Mouse (Mus musculus) heart, postnatal 0 days (tissue): Measurements from ENCODE around the gene Lhfpl2. TPM values are rescaled to one million over a fixed set of nuclear protein-coding genes. Genes with fewer than 3 reads are reported as not detected.
A peak's percentile ranks its signal among the peaks of the same experiment; 100 is the strongest.

Experiments used
- ATAC-seq: fragments of 200-750 bp; cut with Nextera tagmentation; 2 replicates; pipeline ENCODE4 v1.8.0; 2017; ENCODE audit warnings: low read depth, moderate number of reproducible peaks, moderate library complexity; ENCODE audit not compliant: insufficient read depth
- DNase-seq: peaks from one replicate; pipeline ENCODE4 v3.0.0-alpha.2; 2016; ENCODE audit warnings: low spot score
- H3K27ac ChIP-seq: fragments of 300-500 bp; sonication (generic); 2 replicates; pipeline ENCODE4 v1.5.1; 2014; ENCODE audit warnings: low read depth, mild to moderate bottlenecking
- H3K27me3 ChIP-seq: fragments of 300-500 bp; sonication (generic); 2 replicates; pipeline ENCODE4 v1.6.1; 2014; ENCODE audit warnings: low read length, mixed read lengths; ENCODE audit not compliant: control insufficient read depth, insufficient read depth
- H3K36me3 ChIP-seq: fragments of 300-500 bp; sonication (generic); replicated peaks from 2 replicates; pipeline ENCODE4 v1.6.1; 2014; ENCODE audit warnings: low read length, mixed read lengths; ENCODE audit not compliant: control insufficient read depth, insufficient read depth
- H3K4me1 ChIP-seq: fragments of 300-500 bp; sonication (generic); 2 replicates; pipeline ENCODE4 v1.6.1; 2014; ENCODE audit warnings: antibody characterized with exemption; ENCODE audit not compliant: control insufficient read depth, insufficient read depth
- H3K4me2 ChIP-seq: fragments of 300-500 bp; sonication (generic); 2 replicates; pipeline ENCODE4 v1.6.1; 2014; ENCODE audit warnings: low read depth, mild to moderate bottlenecking, low read length, moderate library complexity
- H3K4me3 ChIP-seq: fragments of 300-500 bp; sonication (generic); 2 replicates; pipeline ENCODE4 v1.5.1; 2014; ENCODE audit warnings: low read depth, low read length
- H3K9ac ChIP-seq: fragments of 300-500 bp; sonication (generic); replicated peaks from 2 replicates; pipeline ENCODE4 v1.6.1; 2014; ENCODE audit warnings: low read depth, low read length, mixed read lengths
- H3K9me3 ChIP-seq: fragments of 300-500 bp; sonication (generic); replicated peaks from 2 replicates; pipeline ENCODE4 v1.6.1; 2016; ENCODE audit warnings: low read length; ENCODE audit not compliant: control insufficient read depth
- CTCF ChIP-seq: IDR thresholded peaks from 2 replicates; pipeline ENCODE4 v1.5.1; 2016; ENCODE audit warnings: antibody characterized with exemption, control low read depth, low read depth
- EP300 ChIP-seq: IDR thresholded peaks from 2 replicates; pipeline ENCODE4 v1.6.1; 2016; ENCODE audit warnings: antibody characterized with exemption, low read depth
- WGBS: fragments of 180-500 bp; shearing (Covaris S2); extraction: QIAGEN DNeasy Blood & Tissue Kit; methylation state at CpG from one replicate; pipeline ENCODE4 v1.1.7; 2014; 5-methylcytosine and 5-hydroxymethylcytosine counted together
- polyA plus RNA-seq: library from polyadenylated mRNA; unstranded; fragments of >200 nt; fragmentation: Nextera tagmentation; extraction: Ambion mirVana; gene quantifications from 2 replicates; pipeline ENCODE4 v1.2.1, GENCODE M21; 2015
- total RNA-seq: library from RNA; depleted of rRNA; stranded (reverse); fragments of >200 nt; gene quantifications from 2 replicates; pipeline ENCODE4 v1.2.3, GENCODE M21; 2014; ENCODE audit warnings: low replicate concordance

The Lhfpl2 gene
- total and polyA plus RNA-seq, 2 experiments from 2014 or later: 10.8 to 22.5 TPM

DNA sequence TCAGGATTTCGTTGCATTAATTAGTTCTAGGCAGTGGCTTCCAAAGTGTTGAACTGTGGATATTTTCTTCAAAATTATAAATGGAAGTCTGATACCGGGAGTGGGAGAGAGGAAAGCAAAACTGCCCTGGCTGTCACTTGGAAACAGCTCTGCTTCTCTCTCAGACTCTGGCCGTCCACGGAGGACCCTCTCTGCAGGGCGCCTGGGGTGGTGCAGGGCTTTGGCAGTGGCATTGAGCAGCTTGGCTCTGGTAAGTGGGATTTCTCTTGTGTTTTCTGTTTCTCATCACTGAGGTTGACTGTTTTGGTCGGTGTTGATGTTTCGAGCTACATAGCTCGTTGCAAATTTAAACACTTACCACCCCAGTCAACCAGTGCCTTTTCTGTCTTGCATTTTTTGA, 53.0 kb downstream of the Lhfpl2 start:
- Histone ChIP-seq H3K4me1 (no peaks in the 10 kb centered on the region), H3K4me3 (no peak overlapping the region), H3K27ac (no peak overlapping the region), H3K9me3 (no peaks in the 10 kb centered on the region), H3K36me3 (peaks cover 4% of the 10 kb centered on the region; the same call in 1 of the 2 replicates), H3K27me3 (no peaks in the 10 kb centered on the region), H3K4me2 (no peak overlapping the region), H3K9ac (no peak overlapping the region)
- WGBS: 78% methylated on average over 8 of the region's 8 CpGs
- ATAC-seq: no peak
- no peak for DNase-seq
- no peak for TF ChIP-seq CTCF
- TF ChIP-seq EP300: no peak

DNA sequence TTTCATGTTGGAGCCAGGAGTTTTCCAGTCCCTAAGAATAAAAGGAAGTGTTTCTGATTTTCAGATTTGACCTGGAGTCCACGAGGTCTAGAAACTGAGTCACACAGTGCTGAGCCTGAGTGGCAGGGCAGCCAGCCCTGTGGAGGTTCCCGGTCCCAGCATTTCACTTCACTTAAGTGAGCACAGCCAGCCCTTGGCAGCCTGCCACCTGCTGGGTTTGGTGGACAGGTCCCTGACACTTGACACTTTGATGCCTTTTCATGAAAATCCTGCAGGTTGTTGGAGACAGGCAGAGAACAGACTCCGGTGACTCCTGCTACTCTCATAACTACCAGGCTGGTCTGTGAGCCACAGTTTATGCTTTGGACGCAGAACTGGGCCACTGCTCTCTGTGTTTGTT, 57.9 kb downstream of the Lhfpl2 start:
- H3K4me3 ChIP-seq: no peak overlapping the region
- ATAC-seq (no peak), DNase-seq (no peak)
- no peak overlapping the region for H3K4me2 ChIP-seq
- H3K27me3 ChIP-seq: no peaks in the 10 kb centered on the region
- H3K4me1 ChIP-seq: no peaks in the 10 kb centered on the region
- H3K27ac ChIP-seq: no peak overlapping the region
- H3K36me3 ChIP-seq: peaks cover 7% of the 10 kb centered on the region; the same call in 1 of the 2 replicates
- H3K9ac ChIP-seq: no peak overlapping the region
- H3K9me3 ChIP-seq: 0 out of 2 replicates have a peak, but pooled peaks cover 5% of the 10 kb centered on the region
- WGBS: 25% methylated on average over 4 of the region's 4 CpGs
- TF ChIP-seq EP300: no peak
- no peak for TF ChIP-seq CTCF

DNA sequence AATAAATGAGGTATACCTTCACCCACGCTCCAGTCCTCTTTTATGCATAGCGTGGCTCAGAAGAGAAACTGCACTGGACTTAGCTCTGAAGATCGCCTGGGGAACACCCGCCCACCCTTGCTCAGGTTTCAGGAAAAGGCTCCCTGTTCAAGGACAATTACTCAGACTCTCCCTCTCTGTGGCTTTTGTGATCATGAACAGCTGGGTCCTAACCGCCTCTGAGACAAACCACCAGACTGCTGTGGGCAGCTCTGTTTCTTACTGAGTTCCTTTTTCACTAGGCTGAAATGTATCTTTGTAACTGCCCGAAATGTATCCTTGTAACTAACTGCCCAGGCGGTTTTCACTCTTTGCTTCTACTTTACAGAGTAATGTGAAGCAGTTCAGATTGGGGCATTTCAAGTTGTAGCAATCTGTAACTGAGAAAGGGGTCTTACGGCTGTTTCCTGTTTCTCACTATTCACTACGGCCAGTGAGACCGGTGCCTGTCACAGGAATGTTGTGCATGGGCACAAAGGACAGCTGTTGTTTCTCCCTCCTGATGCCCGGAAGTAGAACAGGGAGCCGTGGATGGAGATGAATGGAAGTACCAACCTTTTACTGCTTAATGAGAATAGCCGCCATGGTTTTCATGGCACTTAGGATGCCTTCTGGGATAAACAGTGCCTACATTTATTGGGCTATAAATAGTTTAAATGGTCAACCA, 59.3 kb downstream of the Lhfpl2 start:
- peak overlapping the region; percentile 43 for H3K27ac ChIP-seq
- H3K4me2 ChIP-seq: peak overlapping the region; percentile 9; the same call in 1 of the 2 replicates
- TF ChIP-seq CTCF: no peak
- no peak for TF ChIP-seq EP300
- 0 out of 2 replicates have a peak, but pooled peaks cover 3% of the 10 kb centered on the region for H3K36me3 ChIP-seq
- 72% methylated on average over 13 of the region's 13 CpGs for WGBS
- DNase-seq (no peak), ATAC-seq (no peak)
- no peak overlapping the region for H3K4me3 ChIP-seq
- H3K27me3 ChIP-seq: no peaks in the 10 kb centered on the region
- H3K4me1 ChIP-seq: no peaks in the 10 kb centered on the region
- 0 out of 2 replicates have a peak, but pooled peaks cover 5% of the 10 kb centered on the region for H3K9me3 ChIP-seq
- H3K9ac ChIP-seq: no peak overlapping the region

DNA sequence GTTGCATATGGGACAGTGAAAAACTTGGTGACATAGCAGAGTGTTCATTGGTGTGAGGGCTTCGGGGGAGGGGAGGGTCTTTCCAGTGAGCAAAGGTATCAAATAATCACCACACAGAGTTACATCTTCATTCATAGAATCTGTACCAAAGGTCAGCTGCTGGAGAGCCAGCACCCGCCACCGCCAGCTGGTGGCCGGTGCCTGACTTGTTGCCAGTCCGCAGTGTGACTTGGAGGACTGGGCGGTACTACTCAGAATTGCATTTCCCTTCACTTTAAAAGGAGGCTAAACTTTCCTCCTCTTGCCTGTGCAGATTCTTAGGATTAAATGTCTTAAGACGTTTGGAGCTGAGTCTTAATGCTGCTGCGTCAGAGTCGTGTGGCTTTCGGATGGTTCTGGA, 59.9 kb downstream of the Lhfpl2 start:
- Histone ChIP-seq H3K9ac (no peak overlapping the region), H3K4me2 (no peak overlapping the region), H3K27me3 (no peaks in the 10 kb centered on the region), H3K27ac (no peak overlapping the region), H3K9me3 (0 out of 2 replicates have a peak, but pooled peaks cover 5% of the 10 kb centered on the region), H3K36me3 (0 out of 2 replicates have a peak, but pooled peaks cover 3% of the 10 kb centered on the region), H3K4me1 (no peaks in the 10 kb centered on the region), H3K4me3 (no peak overlapping the region)
- ATAC-seq: no peak
- DNase-seq: no peak
- TF ChIP-seq EP300: no peak
- no peak for TF ChIP-seq CTCF
- WGBS: 95% methylated on average over 10 of the region's 10 CpGs

DNA sequence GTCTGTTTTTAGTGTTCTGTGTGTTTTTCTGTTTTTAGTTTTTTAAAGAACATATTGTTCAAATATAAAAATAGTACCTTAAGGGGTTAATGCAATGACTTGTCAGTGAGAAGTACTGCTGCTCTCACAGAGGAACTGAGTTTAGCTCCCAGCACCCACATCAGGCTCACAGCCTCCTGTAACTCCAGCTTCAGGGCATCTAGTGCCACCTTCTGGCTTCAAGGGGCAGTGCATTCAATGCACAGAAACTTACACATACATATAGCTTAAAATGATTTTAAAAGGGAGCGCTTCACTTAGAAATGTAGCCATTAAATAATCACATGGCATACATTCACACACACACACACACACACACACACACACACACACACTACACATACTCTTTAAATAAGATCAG, 60.5 kb downstream of the Lhfpl2 start:
- DNase-seq (no peak), ATAC-seq (no peak)
- H3K4me3 ChIP-seq: no peak overlapping the region
- WGBS: 94% methylated on average over 1 of the region's 1 CpGs
- TF ChIP-seq CTCF (peak; percentile 28; the same call in 1 of the 2 replicates), EP300 (no peak)
- H3K4me2 ChIP-seq: no peak overlapping the region
- no peak overlapping the region for H3K9ac ChIP-seq
- no peaks in the 10 kb centered on the region for H3K27me3 ChIP-seq
- H3K36me3 ChIP-seq: 0 out of 2 replicates have a peak, but pooled peaks cover 3% of the 10 kb centered on the region
- 0 out of 2 replicates have a peak, but pooled peaks cover 5% of the 10 kb centered on the region for H3K9me3 ChIP-seq
- H3K27ac ChIP-seq: no peak overlapping the region
- no peaks in the 10 kb centered on the region for H3K4me1 ChIP-seq
